Mouse (Mus musculus) left cerebral cortex, adult 9 months (tissue): ENCODE measurements around the gene Nexn.
"Not testable (repeated sequence)": the region's sequence is repeated elsewhere in the genome, so short reads cannot be mapped to it uniquely, and the experiment has no call there.

ENCODE experiments used
- DNase-seq, 2 experiments: peaks; one replicate each; pipeline ENCODE4 v3.0.0; 2022; ENCODE audit warnings: low spot score in 2 of 2

Gene Nexn

DNA sequence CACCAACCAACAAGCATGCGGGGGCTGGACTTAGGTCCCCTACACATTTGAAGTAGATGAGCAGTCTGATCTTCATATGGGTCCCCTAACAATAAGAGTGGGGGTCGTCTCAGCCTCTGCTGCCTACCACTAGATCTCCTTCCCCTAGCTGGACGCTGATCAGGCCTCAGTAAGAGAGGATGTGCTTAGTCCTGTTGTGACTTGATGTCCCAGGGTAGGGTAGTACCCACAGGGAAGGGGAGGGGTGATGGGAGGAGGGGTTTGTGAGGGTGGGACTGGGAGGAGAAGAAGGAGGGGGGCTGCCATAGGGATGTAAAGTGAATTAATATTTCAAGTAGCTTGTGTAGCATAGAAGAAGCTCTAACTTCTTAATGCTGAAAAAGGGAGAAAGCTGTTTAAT is 67.0 kb downstream of the Nexn start:
- no peak for DNase-seq

GRCm38 (mm10) chr3:152197246-152197645 is 68.9 kb downstream of the Nexn start:
- DNase-seq = not testable (repeated sequence)

DNA sequence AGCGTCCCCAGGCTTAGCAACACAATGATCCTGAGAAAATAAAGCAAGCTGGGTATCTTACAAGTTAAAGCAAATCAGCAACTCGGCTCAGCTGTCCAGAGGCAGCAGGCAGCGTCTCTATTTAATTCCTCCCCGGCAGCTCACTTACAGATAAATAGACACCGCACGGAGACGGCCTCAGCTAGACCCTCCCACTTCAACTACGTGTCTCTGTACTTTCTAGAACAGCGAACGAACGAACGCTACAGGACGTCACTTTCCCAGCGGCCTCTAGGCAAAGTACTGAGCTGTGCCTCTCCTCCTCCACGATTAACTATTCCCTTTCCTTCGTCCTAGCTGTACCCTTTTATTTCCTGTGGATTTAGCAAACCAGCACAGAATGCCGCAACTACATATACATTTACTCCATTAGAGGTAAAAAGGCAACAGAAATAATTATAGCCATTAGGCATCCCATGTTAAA is 72.5 kb downstream of the Nexn start:
- DNase-seq = peak; percentile 82 to 93

- no peak for DNase-seq
Observed at GRCm38 (mm10) chr3:152193177-152193576, 73.0 kb downstream of the Nexn start.

- DNase-seq = no peak
Observed at GRCm38 (mm10) chr3:152192238-152192931, 73.8 kb downstream of the Nexn start.

- no peak for DNase-seq
Observed at GRCm38 (mm10) chr3:152191791-152192237, 74.3 kb downstream of the Nexn start.

DNA sequence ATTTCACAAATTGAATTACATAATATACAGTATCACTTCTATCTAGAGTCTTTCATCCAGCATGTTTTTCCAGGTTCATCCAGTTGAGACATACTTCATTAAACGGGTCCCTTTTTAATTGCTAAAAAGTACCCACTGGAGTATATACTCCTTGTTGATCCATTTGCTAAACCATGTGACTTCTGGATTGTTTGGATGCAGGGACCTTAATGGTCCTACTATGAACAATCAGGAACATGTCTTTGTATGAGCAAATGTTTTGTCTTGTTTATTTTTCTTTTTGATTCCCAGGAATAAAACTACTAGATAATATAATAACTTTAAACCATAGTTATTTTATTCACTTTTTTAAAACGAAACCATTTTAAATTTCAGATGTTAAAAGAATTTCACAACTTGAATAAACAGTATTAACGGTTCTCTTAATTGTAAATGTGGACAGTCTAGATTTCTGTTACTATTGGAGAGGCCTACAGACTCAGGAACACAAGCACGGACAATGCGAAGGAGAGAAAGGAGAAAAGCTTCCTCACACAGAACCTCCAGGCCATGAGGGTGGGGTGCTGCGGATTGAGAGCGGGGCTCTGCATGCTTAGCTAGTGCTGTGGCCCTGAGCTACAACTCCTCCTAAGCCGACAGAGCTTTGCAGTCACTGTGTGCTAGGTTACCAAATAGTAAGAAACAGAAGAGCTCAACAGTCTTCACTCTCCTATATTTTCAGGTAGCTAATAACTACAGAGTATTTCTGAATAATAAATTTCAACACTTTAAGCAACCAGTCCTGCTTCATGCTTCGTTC is 75.3 kb downstream of the Nexn start:
- no peak for DNase-seq

DNA sequence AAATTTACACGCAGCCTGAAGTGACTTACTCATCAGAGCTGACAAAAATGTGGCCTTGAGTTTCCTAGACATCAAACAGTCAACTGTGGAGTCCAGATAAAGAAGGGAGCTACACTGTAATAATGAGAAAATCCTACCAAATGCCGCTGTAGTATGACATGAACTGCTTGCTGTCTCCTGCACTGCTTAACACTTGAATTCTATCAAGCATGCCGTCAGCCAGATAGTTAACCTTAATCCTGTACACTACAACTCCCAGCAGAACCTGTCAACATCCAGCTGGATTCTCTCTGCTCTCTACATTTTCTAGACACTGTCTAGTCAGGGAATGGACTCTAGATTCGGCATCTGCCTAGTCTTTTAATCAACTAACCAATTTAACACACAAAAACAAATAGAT is 76.8 kb downstream of the Nexn start:
- no peak for DNase-seq
